Mouse (Mus musculus) kidney, adult 2 months (tissue): ENCODE data around the gene Ppp1r14a.

ENCODE experiments used
- CTCF ChIP-seq: fragments of 200-500 bp; conservative IDR thresholded peaks from 2 replicates; pipeline ENCODE4 v1.5.1; 2011; ENCODE audit warnings: low read depth, mild to moderate bottlenecking, control low read depth, low read length, moderate library complexity, mixed read lengths; ENCODE audit not compliant: insufficient read depth, insufficient read length
- POLR2A ChIP-seq: fragments of 200-500 bp; IDR thresholded peaks from one replicate; pipeline ENCODE4 v1.6.1; 2011; ENCODE audit warnings: low read depth, low read length, control low read depth

DNA sequence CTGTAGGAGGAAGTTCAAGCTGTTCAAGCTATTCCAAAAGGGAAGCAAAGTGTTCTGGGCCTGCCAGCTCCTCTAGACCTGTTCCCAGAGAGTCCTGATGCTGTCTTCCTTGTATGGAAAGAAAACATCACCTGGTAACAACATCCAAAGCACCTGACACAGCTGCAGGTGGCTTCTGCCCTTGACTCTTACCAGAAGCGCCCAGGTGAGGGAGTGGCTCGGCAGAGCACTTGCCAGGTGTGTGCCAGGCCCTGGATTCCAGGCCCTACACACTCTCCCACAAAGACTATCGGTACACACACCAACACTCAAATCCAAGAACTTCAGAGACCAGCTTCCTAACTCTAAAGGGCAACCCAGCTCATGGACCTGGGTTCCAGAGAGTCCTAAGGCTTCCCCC is 25.3 kb upstream of the Ppp1r14a start:
- TF ChIP-seq CTCF (no peak), POLR2A (no peak)
